Mouse (Mus musculus): ENCODE data around the gene Nme3. TPM values are rescaled to one million over a fixed set of nuclear protein-coding genes. Genes with fewer than 3 reads are reported as not detected.

The Nme3 gene
- polyA plus RNA-seq, 1 experiment from 2014 or later: 49.7 TPM

GRCm38 (mm10) chr17:24856589-24856988 is 39.7 kb upstream of the Nme3 start:
- Histone ChIP-seq H3K36me3 (ENCODE audit: control insufficient read depth, insufficient read depth, low read length) (no peaks in the 10 kb centered on the region), H3K4me1 (replicated peaks; ENCODE audit: control insufficient read depth, insufficient read depth, low read length) (no peaks in the 10 kb centered on the region), H3K27ac (ENCODE audit: low read depth, low read length) (no peak overlapping the region), H3K4me3 (ENCODE audit: low read depth, low read length) (no peak overlapping the region), H3K27me3 (ENCODE audit: control insufficient read depth, insufficient read depth, low read length) (peaks cover 3% of the 10 kb centered on the region; the same call in 1 of the 2 replicates), H3K9ac (ENCODE audit: low read depth, low read length) (no peak overlapping the region), H3K4me2 (replicated peaks; ENCODE audit: low read depth, low read length) (no peak overlapping the region), H3K9me3 (ENCODE audit: control insufficient read depth, low read length) (no peaks in the 10 kb centered on the region)
- ATAC-seq (ENCODE audit: low FRiP score): no peak
- no peak for DNase-seq (ENCODE audit: low spot score)
- 92% methylated on average over 13 of the region's 13 CpGs for WGBS

GRCm38 (mm10) chr17:24857831-24858470 is 38.3 kb upstream of the Nme3 start:
- ATAC-seq (ENCODE audit: low FRiP score) (no peak), DNase-seq (ENCODE audit: low spot score) (no peak)
- no peak overlapping the region for H3K4me2 ChIP-seq (replicated peaks; ENCODE audit: low read depth, low read length)
- no peaks in the 10 kb centered on the region for H3K9me3 ChIP-seq (ENCODE audit: control insufficient read depth, low read length)
- H3K9ac ChIP-seq (ENCODE audit: low read depth, low read length): no peak overlapping the region
- no peak overlapping the region for H3K4me3 ChIP-seq (ENCODE audit: low read depth, low read length)
- H3K36me3 ChIP-seq (ENCODE audit: control insufficient read depth, insufficient read depth, low read length): no peaks in the 10 kb centered on the region
- H3K27ac ChIP-seq (ENCODE audit: low read depth, low read length): no peak overlapping the region
- no peaks in the 10 kb centered on the region for H3K27me3 ChIP-seq (ENCODE audit: control insufficient read depth, insufficient read depth, low read length)
- WGBS: 89% methylated on average over 8 of the region's 8 CpGs
- no peaks in the 10 kb centered on the region for H3K4me1 ChIP-seq (replicated peaks; ENCODE audit: control insufficient read depth, insufficient read depth, low read length)

GRCm38 (mm10) chr17:24858967-24859366 is 37.3 kb upstream of the Nme3 start:
- no peak overlapping the region for H3K4me2 ChIP-seq (replicated peaks; ENCODE audit: low read depth, low read length)
- H3K27ac ChIP-seq (ENCODE audit: low read depth, low read length): no peak overlapping the region
- DNase-seq (ENCODE audit: low spot score): no peak
- no peaks in the 10 kb centered on the region for H3K4me1 ChIP-seq (replicated peaks; ENCODE audit: control insufficient read depth, insufficient read depth, low read length)
- no peaks in the 10 kb centered on the region for H3K9me3 ChIP-seq (ENCODE audit: control insufficient read depth, low read length)
- no peak overlapping the region for H3K9ac ChIP-seq (ENCODE audit: low read depth, low read length)
- H3K27me3 ChIP-seq (ENCODE audit: control insufficient read depth, insufficient read depth, low read length): no peaks in the 10 kb centered on the region
- 90% methylated on average over 6 of the region's 6 CpGs for WGBS
- no peak overlapping the region for H3K4me3 ChIP-seq (ENCODE audit: low read depth, low read length)
- no peak for ATAC-seq (ENCODE audit: low FRiP score)
- no peaks in the 10 kb centered on the region for H3K36me3 ChIP-seq (ENCODE audit: control insufficient read depth, insufficient read depth, low read length)

- H3K9me3 ChIP-seq (ENCODE audit: control insufficient read depth, low read length): no peaks in the 10 kb centered on the region
- H3K27me3 ChIP-seq (ENCODE audit: control insufficient read depth, insufficient read depth, low read length): no peaks in the 10 kb centered on the region
- no peaks in the 10 kb centered on the region for H3K36me3 ChIP-seq (ENCODE audit: control insufficient read depth, insufficient read depth, low read length)
- H3K4me3 ChIP-seq (ENCODE audit: low read depth, low read length): no peak overlapping the region
- 95% methylated on average over 8 of the region's 8 CpGs for WGBS
- H3K27ac ChIP-seq (ENCODE audit: low read depth, low read length): no peak overlapping the region
- H3K9ac ChIP-seq (ENCODE audit: low read depth, low read length): no peak overlapping the region
- DNase-seq (ENCODE audit: low spot score) (no peak), ATAC-seq (ENCODE audit: low FRiP score) (no peak)
- H3K4me2 ChIP-seq (replicated peaks; ENCODE audit: low read depth, low read length): no peak overlapping the region
- no peaks in the 10 kb centered on the region for H3K4me1 ChIP-seq (replicated peaks; ENCODE audit: control insufficient read depth, insufficient read depth, low read length)
Measured at GRCm38 (mm10) chr17:24860076-24860475, 36.2 kb upstream of the Nme3 start.

GRCm38 (mm10) chr17:24861785-24862184 is 34.5 kb upstream of the Nme3 start:
- no peaks in the 10 kb centered on the region for H3K27me3 ChIP-seq (ENCODE audit: control insufficient read depth, insufficient read depth, low read length)
- no peak overlapping the region for H3K27ac ChIP-seq (ENCODE audit: low read depth, low read length)
- H3K4me2 ChIP-seq (replicated peaks; ENCODE audit: low read depth, low read length): no peak overlapping the region
- WGBS: 91% methylated on average over 3 of the region's 3 CpGs
- ATAC-seq (ENCODE audit: low FRiP score) (no peak), DNase-seq (ENCODE audit: low spot score) (no peak)
- H3K4me3 ChIP-seq (ENCODE audit: low read depth, low read length): no peak overlapping the region
- no peaks in the 10 kb centered on the region for H3K36me3 ChIP-seq (ENCODE audit: control insufficient read depth, insufficient read depth, low read length)
- no peaks in the 10 kb centered on the region for H3K4me1 ChIP-seq (replicated peaks; ENCODE audit: control insufficient read depth, insufficient read depth, low read length)
- H3K9me3 ChIP-seq (ENCODE audit: control insufficient read depth, low read length): no peaks in the 10 kb centered on the region
- no peak overlapping the region for H3K9ac ChIP-seq (ENCODE audit: low read depth, low read length)

GRCm38 (mm10) chr17:24865776-24866175 is 30.5 kb upstream of the Nme3 start, which contains the start of gene Igfals:
Gene Igfals (plus strand): TSS chr17:24865997.
- Histone ChIP-seq H3K4me3 (ENCODE audit: low read depth, low read length) (no peak within 1 kb of the TSS), H3K4me2 (replicated peaks; ENCODE audit: low read depth, low read length) (no peak within 1 kb of the TSS), H3K9me3 (ENCODE audit: control insufficient read depth, low read length) (no peaks in the 10 kb centered on the region), H3K27me3 (ENCODE audit: control insufficient read depth, insufficient read depth, low read length) (no peaks in the 10 kb centered on the region), H3K4me1 (replicated peaks; ENCODE audit: control insufficient read depth, insufficient read depth, low read length) (no peaks in the 10 kb centered on the region), H3K36me3 (ENCODE audit: control insufficient read depth, insufficient read depth, low read length) (no peaks in the 10 kb centered on the region), H3K27ac (ENCODE audit: low read depth, low read length) (no peak within 1 kb of the TSS), H3K9ac (ENCODE audit: low read depth, low read length) (no peak within 1 kb of the TSS)
- DNase-seq (ENCODE audit: low spot score): no peak
- 89% methylated on average over 8 of the region's 8 CpGs for WGBS
- ATAC-seq (ENCODE audit: low FRiP score): no peak

- Histone ChIP-seq H3K9me3 (ENCODE audit: control insufficient read depth, low read length) (no peaks in the 10 kb centered on the region), H3K27ac (ENCODE audit: low read depth, low read length) (no peak overlapping the region), H3K4me2 (replicated peaks; ENCODE audit: low read depth, low read length) (no peak overlapping the region), H3K4me3 (ENCODE audit: low read depth, low read length) (no peak overlapping the region), H3K4me1 (replicated peaks; ENCODE audit: control insufficient read depth, insufficient read depth, low read length) (no peaks in the 10 kb centered on the region), H3K9ac (ENCODE audit: low read depth, low read length) (no peak overlapping the region), H3K36me3 (ENCODE audit: control insufficient read depth, insufficient read depth, low read length) (no peaks in the 10 kb centered on the region), H3K27me3 (ENCODE audit: control insufficient read depth, insufficient read depth, low read length) (no peaks in the 10 kb centered on the region)
- DNase-seq (ENCODE audit: low spot score) (no peak), ATAC-seq (ENCODE audit: low FRiP score) (no peak)
- WGBS: 89% methylated on average over 10 of the region's 10 CpGs
Measured at GRCm38 (mm10) chr17:24867914-24868313, 28.4 kb upstream of the Nme3 start.

GRCm38 (mm10) chr17:24873695-24874404 is 22.4 kb upstream of the Nme3 start:
- Histone ChIP-seq H3K9me3 (ENCODE audit: control insufficient read depth, low read length) (no peaks in the 10 kb centered on the region), H3K27ac (ENCODE audit: low read depth, low read length) (no peak overlapping the region), H3K9ac (ENCODE audit: low read depth, low read length) (no peak overlapping the region), H3K4me2 (replicated peaks; ENCODE audit: low read depth, low read length) (no peak overlapping the region), H3K36me3 (ENCODE audit: control insufficient read depth, insufficient read depth, low read length) (no peaks in the 10 kb centered on the region), H3K4me1 (replicated peaks; ENCODE audit: control insufficient read depth, insufficient read depth, low read length) (no peaks in the 10 kb centered on the region), H3K4me3 (ENCODE audit: low read depth, low read length) (no peak overlapping the region), H3K27me3 (ENCODE audit: control insufficient read depth, insufficient read depth, low read length) (no peaks in the 10 kb centered on the region)
- ATAC-seq (ENCODE audit: low FRiP score) (no peak), DNase-seq (ENCODE audit: low spot score) (no peak)
- 51% methylated on average over 4 of the region's 4 CpGs for WGBS

GRCm38 (mm10) chr17:24874405-24874745 is 21.9 kb upstream of the Nme3 start:
- H3K36me3 ChIP-seq (ENCODE audit: control insufficient read depth, insufficient read depth, low read length): no peaks in the 10 kb centered on the region
- H3K9ac ChIP-seq (ENCODE audit: low read depth, low read length): no peak overlapping the region
- WGBS: 67% methylated on average over 1 of the region's 1 CpGs
- no peaks in the 10 kb centered on the region for H3K27me3 ChIP-seq (ENCODE audit: control insufficient read depth, insufficient read depth, low read length)
- DNase-seq (ENCODE audit: low spot score) (no peak), ATAC-seq (ENCODE audit: low FRiP score) (no peak)
- no peak overlapping the region for H3K4me3 ChIP-seq (ENCODE audit: low read depth, low read length)
- no peak overlapping the region for H3K4me2 ChIP-seq (replicated peaks; ENCODE audit: low read depth, low read length)
- no peaks in the 10 kb centered on the region for H3K4me1 ChIP-seq (replicated peaks; ENCODE audit: control insufficient read depth, insufficient read depth, low read length)
- no peaks in the 10 kb centered on the region for H3K9me3 ChIP-seq (ENCODE audit: control insufficient read depth, low read length)
- no peak overlapping the region for H3K27ac ChIP-seq (ENCODE audit: low read depth, low read length)
